Mouse (Mus musculus) hematopoietic stem cell, adult 5-6 weeks (primary cell): ENCODE results near the gene Psat1. TPM values are rescaled to one million over a fixed set of nuclear protein-coding genes. Genes with fewer than 3 reads are reported as not detected.

Experiments used
- ATAC-seq, 2 experiments: fragments of 125-278 bp in 1 of 2; replicated peaks in 1 of 2; 2 replicates each; pipeline ENCODE4 v1.8.0; 2016 to 2017; ENCODE audit warnings: inconsistent platforms in 2 of 2, mild to moderate bottlenecking in 2 of 2, moderate number of reproducible peaks in 2 of 2, low read depth in 1 of 2, moderate TSS enrichment in 1 of 2; ENCODE audit not compliant: low FRiP score in 2 of 2, poor library complexity in 2 of 2, severe bottlenecking in 2 of 2, insufficient read depth in 1 of 2, low TSS enrichment in 1 of 2
- total RNA-seq: library from RNA; stranded (forward); fragments of 172-1452, 232-1000 nt; gene quantifications from 2 replicates; pipeline ENCODE4 v1.2.3, GENCODE M21; 2017

The Psat1 gene
- total RNA-seq, 1 experiment from 2014 or later = 67.0 TPM

DNA sequence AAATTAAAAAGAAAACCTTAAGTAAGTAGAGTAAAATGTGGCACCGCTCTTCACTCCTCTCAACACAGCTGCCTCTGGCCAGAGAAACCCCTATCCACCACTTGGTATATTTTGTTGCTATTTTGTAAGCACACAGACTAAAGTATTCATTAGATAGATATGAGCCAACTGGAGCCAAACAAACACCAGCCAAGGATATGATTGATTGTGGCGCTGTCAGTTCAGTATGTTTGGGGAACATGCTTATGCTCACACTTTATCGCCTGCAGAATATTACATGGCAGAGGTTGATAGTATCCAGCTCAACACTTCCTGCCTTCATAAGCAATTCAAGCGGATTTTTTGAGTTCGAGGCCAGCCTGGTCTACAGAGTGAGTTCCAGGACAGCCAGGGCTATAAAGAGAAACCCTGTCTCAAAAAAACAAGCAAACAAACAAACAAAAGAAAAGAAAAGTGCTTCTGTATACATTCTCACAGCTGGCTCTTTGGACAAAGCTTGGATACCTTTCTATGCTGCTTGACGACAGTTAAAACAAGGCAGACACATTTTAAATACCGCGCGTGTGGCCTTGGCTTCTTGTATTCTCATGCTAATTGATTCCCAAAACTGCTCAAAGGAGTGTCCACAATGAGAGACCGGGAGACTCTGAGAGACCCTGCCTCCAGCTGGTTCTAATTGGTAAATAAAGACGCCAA is 4.6 kb downstream of the Psat1 start:
- no peak for ATAC-seq

DNA sequence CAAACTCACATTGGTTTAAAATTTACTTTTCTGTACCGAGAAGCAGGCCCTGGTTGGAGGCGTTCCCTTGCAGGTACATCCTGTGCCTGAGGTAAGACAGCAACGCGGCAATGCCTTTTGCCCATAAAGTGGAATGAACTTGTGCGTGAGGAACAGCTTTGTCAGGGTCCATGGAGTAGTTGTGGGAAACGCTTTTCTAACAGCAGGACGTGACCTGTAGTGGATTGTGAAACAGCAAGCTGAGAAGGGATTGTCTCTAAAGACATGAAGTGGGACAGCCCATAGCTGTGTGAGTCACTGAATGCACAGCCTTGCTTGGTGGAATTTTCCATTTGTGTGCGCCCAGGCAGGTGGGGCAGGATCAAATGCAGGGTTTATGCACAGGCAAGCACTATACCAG is 5.7 kb downstream of the Psat1 start:
- no peak for ATAC-seq

DNA sequence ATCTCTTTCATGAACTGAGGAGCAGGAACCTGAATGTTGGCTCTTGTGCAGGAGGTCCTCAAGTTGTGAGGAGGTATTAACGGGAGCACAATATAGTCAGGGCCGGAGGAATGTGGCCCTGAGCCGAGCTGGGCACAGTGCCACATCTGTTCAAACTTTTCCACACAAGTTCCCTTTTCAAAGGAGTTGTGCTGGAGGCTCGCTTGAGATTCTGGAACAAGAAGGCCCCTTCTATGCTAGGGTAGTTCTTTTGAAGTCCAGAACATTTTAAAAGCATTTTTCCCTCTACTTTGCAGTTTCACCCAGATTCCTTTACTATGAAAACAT is 21.5 kb downstream of the Psat1 start:
- 0 out of 4 replicates have a peak, but pooled peaks of 1 of the 2 experiments have one; percentile 5 for ATAC-seq

DNA sequence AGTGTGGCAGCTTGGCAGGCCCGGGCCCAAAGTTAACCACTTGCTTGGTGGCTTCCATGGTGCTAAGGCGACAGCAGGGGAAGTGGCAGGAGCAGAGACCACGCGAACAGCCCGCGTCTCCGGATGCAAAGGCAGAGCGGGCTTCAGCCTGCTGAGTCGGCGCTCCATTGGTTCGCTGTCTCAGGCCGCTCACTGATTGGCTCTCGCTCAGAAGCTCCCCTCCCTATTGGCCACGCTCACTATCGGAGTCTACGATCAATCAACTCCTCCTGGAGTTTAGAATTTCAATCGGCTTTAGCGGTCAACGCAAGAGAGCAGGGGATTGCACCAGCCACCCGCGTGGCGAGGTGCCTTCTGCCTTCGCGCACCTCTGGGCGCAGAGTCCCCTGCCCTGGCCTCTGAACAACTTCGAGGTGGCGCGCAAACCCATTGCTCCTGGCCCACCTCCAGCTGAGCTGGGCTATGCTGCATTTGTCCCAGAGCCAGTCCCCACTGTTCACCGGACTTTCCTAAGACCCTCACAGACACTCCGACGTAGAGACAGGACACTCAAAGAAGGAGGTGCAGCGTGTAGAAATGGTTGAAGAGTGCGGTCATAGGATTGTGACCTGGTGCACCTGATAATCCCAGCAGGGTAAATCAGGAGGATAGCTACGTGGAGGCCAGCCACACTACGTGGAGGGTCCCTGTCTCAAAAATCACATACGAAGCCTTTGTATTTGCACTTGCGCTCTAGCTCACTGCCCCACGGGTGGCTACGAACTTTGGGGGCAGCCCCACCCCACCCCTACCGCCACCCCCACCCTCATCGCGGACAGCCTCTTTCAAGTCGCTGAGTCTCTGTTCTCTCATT is 22.0 kb downstream of the Psat1 start:
- ATAC-seq = peak; percentile 97 to 98

DNA sequence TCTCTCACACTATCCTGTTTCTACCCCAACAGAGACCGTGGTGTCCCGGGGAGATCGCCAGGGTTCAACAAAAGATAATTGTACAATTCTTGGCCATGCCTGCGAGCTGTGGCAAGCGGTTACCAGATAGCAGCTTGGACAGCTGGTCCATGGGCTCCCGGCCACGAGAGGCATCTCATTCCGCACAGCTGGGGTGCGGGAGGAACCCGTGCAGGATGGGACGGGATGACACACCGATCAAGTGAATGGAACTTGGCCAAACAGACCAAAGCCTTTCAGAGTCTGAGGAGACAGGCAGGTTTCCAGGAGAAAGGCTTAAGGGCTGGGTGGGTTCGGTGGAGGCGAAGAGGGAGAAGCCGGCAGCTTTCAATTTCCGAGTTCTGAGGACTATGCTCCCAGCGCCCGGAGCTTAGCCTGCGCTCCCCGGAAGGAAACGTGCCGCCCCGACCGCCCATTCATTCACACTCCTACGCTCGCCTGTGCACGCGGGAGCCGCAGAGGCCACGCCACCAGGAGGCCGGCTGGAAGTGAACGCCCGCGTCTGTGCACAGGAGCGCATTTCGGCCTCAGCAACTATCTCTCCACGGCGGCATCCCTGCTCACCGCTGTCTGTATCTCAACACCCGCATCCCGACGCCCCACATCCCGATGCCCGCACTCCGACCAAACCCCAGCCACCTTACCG is 22.8 kb downstream of the Psat1 start:
- peak; percentile 33 to 56 for ATAC-seq

DNA sequence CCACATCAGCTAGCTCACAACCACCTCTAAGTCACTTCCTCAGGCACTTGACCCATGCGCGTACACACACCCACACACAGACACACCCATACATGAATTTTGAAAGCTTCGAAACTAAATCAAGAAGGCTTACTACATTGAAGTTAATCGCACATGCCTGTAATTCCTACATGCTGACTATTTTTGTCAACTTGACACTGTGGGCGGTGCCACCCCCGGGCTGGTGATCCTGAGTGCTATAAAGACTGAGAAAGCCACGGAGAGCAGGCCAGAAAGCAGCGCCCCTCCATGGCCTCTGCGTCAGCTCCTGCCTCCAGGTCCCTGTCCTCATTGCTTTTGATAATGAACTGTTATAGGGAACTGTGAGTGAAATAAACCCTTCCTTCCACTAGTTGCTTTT is 23.7 kb downstream of the Psat1 start:
- ATAC-seq = 0 out of 4 replicates have a peak, but pooled peaks of 1 of the 2 experiments have one; percentile 10

DNA sequence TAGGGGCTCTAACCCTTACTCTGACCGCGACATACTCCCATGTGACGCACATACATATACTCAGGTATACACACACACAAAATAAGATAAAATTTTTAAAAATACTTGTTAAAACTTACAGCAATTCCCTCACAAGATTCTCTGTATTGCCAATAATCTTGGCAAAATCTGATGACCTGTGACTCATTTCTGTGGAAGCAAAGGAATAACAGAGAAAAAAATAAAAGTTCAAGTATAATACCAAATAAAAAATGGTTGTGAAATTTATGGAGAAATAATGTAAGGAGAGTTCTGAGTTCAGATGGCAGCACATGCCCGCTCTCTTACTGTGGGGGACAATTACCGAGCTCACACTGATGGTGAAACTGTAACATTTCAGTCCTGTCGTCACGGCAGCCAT is 27.8 kb downstream of the Psat1 start:
- ATAC-seq = no peak

DNA sequence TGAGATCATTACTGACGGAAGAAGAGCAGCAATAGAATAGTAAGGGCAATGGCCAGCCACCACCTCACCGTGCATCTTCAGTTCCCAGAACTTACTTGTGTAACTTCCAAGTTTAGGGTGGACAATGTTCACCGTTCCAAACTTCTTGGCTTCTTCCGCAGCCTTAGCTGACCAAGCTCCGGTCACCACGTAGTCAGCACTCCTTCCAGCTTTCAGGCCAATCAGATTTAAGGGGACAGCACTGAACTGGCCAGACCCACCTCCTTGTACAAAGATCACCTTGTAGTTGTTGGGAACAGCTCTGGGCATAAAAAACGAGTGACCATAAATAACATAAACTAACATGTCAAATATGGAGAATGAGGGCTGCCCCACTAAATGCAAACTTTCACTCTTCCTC is 29.0 kb downstream of the Psat1 start:
- no peak for ATAC-seq

DNA sequence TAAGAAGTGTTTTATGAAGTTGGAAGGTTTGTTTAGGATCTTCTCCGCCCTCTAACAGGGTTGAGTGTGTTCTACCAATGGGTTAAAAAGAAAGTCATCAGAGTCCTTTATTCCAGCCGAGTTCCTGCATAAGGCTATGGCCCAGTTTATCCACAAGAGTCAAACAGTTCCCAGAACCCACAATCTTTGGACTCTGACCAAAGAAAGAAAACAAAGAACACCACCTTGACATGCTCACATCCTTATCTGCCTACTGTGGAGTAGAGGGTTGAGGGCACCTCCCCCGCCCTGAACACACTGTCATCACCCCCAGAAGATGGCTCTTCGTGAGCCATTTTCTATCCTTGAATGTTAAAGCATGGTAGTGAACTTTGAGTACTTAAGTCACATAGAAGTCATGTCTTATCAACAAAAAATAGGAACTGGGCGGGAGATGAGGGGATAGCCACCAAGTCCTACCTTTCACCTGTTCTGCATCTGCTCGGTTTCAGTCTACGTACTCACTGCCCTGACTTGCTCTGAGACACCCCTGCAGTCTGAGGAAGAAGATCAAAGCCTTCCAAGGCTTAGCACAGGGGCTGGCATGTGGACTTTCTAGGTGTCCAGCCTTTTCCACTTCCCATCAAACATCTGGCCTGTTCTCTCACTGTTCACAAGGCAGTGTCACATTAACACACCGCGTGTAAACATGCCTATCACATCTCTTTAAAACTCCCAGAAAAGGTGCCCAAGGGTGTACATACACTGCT is 33.7 kb downstream of the Psat1 start:
- no peak for ATAC-seq

DNA sequence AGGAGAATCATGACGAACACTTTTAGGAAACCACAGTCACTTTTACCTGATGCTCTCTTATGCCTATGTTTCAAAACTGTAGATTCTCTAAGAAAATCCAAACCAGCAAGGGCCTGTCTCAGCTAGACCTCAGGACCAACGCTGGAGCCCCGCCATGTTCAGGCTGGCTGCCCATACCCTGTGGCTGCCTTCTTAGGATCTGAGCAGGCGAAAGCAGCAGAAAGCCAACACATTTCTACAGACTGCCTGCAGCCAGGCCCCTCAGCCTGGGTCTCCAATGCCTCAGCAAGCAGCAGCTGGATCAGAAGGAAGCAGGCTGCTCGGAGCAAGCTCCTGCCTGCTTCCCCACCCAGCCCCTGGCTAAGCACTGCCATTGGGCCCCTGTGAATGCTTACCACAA is 35.7 kb downstream of the Psat1 start:
- no peak for ATAC-seq

DNA sequence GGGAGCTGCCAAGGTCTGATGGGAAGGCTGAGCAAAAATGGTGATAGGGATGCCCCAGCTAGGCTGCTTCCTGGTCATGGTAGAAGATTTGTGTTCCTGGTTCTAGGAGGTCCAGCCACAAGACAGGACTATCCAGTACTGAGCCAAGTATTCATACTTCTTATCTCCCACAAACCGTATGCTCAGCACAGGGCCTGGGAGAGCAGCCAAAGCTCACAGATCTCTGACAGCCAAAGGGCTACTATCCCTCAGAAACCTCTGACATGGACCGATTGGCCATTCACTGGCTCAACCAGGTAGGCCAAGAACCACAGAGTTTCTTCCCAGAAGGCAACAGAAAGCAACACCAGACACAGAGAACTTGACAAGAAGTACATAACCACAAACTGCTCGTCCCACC is 36.1 kb downstream of the Psat1 start:
- ATAC-seq = peak in 1 of 2 experiments; percentile 29; a peak in 1 of 4 replicates

DNA sequence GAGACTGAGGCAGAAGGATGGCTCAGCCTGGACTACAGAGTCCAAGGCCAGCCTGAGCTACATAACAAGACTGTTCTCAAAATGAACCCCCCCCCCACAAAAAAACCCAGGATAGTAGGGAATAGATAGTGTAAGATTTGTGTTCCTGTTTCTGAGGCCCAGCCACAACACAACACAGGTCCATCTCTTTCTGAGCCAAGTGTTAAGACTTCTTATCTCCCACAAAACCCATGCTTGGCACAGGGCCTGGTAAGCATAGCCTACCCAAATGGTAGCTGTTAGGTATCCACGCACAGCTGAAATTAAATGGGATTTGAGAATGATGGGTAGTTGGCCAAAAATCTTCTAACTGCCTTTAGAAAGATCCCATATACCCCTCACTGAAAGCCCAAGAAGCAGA is 36.6 kb downstream of the Psat1 start:
- 0 out of 4 replicates have a peak, but pooled peaks of 1 of the 2 experiments have one; percentile 27 for ATAC-seq

DNA sequence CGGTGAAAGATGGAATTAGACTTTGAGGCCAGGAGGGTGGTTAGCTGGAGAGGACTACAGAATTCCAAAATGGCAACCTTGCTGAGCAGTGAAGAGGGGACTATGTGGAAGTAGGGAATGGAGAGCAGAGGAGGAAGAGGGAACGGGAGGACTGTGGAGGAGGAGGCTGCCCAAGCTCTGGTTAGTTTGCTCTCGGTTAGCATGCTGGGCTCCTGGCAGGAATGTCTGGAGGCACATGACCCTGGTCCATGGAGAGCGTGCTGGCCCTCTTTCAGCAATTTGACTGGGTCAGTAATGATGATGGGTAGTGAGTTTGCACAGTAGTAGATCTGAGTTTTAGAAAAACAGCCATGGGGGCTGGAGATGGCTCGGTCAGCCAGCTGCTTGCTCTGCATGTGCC is 39.1 kb downstream of the Psat1 start:
- ATAC-seq = no peak

DNA sequence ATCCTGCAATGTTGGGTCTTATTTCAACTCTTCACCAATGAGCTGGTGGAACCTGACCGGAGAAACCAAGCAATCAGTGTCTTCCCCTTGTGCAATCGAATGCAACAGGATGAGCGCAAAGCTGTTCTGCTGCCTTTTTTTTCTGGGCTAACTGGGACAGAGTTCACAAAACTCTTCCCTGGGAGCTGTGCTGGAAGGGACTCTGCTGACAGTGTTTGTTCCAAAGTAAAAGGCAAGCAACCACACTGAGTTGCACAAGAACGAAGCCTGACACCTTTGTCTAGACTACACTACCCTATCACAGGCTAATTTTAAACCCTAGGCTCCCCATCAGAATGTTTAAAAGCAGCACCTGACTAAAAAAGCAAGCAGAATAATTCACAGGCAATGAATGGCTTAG is 42.4 kb downstream of the Psat1 start:
- ATAC-seq = no peak

DNA sequence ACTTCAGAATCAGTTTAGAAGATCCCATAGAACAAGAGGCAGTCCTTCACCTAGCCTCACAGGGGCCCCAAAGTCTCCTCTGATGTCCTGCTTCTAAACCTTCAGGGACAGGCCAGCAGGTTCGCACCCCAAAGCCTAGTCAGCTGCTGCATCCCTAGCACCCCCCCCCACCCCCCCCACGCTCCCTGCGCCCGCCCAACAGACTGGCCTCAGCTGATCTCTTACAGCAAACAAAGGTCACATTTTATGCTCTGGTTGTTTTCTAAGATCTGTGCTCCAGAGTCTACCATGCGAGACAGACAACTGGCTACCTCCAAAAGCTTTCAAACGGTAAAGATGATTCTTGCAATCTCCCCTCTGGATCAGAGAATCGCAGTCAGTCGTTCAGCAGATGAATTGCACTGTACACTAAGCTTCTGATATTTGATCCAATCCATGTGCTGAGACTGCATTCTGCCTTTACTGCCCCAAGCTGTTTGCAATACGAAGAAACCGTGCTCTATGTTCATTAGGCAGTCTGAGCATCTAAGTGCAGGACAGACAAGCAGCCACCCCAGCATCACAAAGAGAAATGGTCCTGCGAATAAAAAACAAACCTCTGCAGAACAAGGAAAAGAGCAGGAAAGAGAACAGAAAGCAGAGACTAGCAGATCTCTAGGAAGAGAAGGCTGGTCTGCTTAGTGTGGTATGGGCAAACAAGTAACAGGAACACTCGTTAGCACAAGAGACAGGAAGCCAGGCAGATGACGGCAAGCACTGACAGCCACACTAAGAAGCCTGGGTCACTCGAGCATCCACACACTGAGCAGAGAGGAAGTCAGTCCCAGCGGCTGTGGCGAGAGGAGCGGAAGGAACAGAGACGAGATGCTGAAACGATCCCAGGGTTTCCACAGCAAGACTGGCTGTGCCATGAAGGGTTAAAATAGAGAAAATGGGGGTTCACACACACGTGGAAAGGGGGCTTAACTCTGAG is 43.3 kb downstream of the Psat1 start:
- peak; percentile 83 to 85 for ATAC-seq

DNA sequence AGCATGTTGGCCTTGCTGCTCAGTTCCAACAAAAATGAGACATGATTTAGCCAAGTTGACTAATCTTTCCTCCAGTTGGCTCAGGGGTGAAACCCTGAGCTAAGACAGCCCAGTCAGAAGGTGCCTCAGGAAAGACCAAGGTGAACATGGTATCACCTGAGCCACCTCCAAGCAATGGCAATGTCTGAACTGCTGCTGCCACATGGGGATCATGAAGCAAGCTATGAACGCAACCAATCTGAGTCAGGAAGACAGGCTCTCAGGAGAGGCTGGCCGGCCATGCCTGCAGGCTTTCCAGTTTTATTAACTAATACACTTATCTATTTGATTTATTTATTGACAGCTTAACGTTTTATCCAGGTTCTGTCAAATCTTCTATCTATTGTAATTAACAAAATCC is 51.5 kb downstream of the Psat1 start:
- ATAC-seq = no peak
